Mouse (Mus musculus) bone marrow, adult 2 months (tissue): ENCODE data around the gene Ndufaf2.

Experiments
- CTCF ChIP-seq: fragments of 200-500 bp; IDR thresholded peaks from 2 replicates; pipeline ENCODE4 v1.5.1; 2011; ENCODE audit warnings: low read length, control low read depth; ENCODE audit not compliant: control insufficient read depth, insufficient read depth
- POLR2A ChIP-seq: fragments of 200-500 bp; IDR thresholded peaks from 2 replicates; pipeline ENCODE4 v1.6.1; 2011; ENCODE audit warnings: low read depth, mild to moderate bottlenecking, control low read depth, low read length, borderline replicate concordance; ENCODE audit not compliant: control insufficient read depth

- TF ChIP-seq CTCF: no peak
- no peak for TF ChIP-seq POLR2A
Observed at GRCm38 (mm10) chr13:108157732-108158464, 525 bp downstream of the Ndufaf2 start.
